Mouse (Mus musculus) erythroblast, embryonic 14.5 days (primary cell): Measurements from ENCODE around the gene Tnr. TPM values are rescaled to one million over a fixed set of nuclear protein-coding genes. Genes with fewer than 3 reads are reported as not detected.
"Not testable (repeated sequence)": the region's sequence is repeated elsewhere in the genome, so short reads cannot be mapped to it uniquely, and the experiment has no call there.

Experiments used
- H3K27me3 ChIP-seq: 2 replicates; pipeline ENCODE4 v1.6.1; 2012; ENCODE audit warnings: inconsistent platforms; ENCODE audit not compliant: control insufficient read depth
- H3K36me3 ChIP-seq: 2 replicates; pipeline ENCODE4 v1.6.1; 2012; ENCODE audit warnings: mild to moderate bottlenecking, inconsistent platforms; ENCODE audit not compliant: control insufficient read depth
- H3K4me1 ChIP-seq: 2 replicates; pipeline ENCODE4 v1.6.1; 2012; ENCODE audit warnings: inconsistent platforms; ENCODE audit not compliant: control insufficient read depth
- H3K4me3 ChIP-seq: replicated peaks from 2 replicates; pipeline ENCODE3; 2012; ENCODE audit warnings: moderate library complexity, mild to moderate bottlenecking, inconsistent platforms
- H3K9me3 ChIP-seq: 2 replicates; pipeline ENCODE4 v1.6.1; 2012; ENCODE audit warnings: low read length, inconsistent platforms, mixed read lengths; ENCODE audit not compliant: control insufficient read depth
- GATA1 ChIP-seq: IDR thresholded peaks from 2 replicates; pipeline ENCODE4 v1.6.1; 2012; ENCODE audit warnings: low read length, inconsistent platforms, mixed read lengths
- TAL1 ChIP-seq: IDR thresholded peaks from 3 replicates; pipeline ENCODE4 v1.6.1; 2012; ENCODE audit warnings: low read length, inconsistent platforms, mixed read lengths
- polyA plus RNA-seq: library from polyadenylated mRNA; stranded (reverse); fragments of >175 nt; gene quantifications from 2 replicates; pipeline ENCODE4 v1.2.3, GENCODE M21; 2012

Gene Tnr
- polyA plus RNA-seq, 1 experiment, result not detected

DNA sequence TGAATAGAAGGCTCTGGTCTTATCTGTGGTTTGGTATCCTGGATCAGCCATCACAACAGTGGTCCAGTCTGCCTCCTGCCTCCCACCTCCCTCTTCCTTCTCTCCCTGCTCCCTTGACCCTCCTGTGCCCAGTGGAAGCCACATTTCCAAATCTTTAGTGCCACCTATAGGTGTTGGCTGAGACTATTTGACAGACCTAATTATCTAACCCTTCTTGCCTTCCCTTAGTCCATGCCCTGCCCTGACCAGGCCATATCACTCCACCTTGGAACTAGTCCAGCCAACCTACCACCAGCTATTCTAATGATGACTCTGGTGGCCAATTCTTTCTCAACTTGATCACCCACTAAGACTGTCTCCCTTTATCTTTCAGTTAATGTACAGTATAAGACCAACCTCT is 408.5 kb downstream of the Tnr start:
- Histone ChIP-seq H3K4me3 (no peak overlapping the region), H3K27me3 (no peaks in the 10 kb centered on the region), H3K36me3 (no peaks in the 10 kb centered on the region), H3K9me3 (no peaks in the 10 kb centered on the region), H3K4me1 (no peaks in the 10 kb centered on the region)
- TF ChIP-seq TAL1, result no peak
- TF ChIP-seq GATA1, result no peak

DNA sequence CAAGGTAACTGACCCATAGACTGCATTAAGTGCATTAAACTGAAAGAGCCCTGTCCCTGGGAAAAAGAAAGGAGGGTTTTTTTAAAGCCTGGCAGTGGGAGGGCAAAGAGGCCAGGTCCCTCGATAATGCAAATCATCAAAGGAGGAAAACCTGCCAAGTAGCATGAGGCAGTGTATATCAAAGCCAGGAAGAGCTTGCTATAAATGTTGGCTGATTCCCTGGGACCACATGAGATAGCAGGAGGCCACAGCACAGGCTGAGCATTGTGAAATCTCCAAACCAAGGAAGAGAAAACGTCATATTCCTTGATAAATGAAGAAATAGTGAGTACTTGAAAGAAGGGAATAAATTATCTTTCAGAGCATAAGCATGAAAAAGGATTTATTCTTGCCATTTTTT is 409.0 kb downstream of the Tnr start:
- H3K36me3 ChIP-seq, result no peaks in the 10 kb centered on the region
- H3K4me1 ChIP-seq, result no peaks in the 10 kb centered on the region
- TF ChIP-seq GATA1 (no peak), TAL1 (no peak)
- no peak overlapping the region for H3K4me3 ChIP-seq
- no peaks in the 10 kb centered on the region for H3K27me3 ChIP-seq
- no peaks in the 10 kb centered on the region for H3K9me3 ChIP-seq

DNA sequence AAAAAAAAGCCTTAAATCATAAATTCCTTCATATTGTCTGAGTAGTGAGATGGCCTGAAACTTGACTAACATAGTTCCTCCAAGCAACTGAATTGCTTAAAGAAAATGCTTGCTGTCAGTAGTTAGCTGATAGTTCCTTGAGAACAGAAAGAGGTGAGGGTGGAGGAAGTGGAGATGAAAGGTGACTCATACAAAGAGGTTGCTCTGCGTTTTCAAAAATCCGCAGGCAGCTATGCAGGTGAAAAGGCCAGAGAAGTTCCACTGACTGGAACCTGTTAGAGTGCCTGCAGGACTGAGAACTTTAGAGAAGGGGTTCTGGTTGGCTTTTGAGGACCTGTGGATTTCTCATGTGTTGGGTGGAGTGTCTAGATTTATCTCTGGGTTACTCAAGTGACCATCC is 414.9 kb downstream of the Tnr start:
- Histone ChIP-seq H3K4me3 (no peak overlapping the region), H3K27me3 (no peaks in the 10 kb centered on the region), H3K4me1 (no peaks in the 10 kb centered on the region), H3K9me3 (no peaks in the 10 kb centered on the region), H3K36me3 (no peaks in the 10 kb centered on the region)
- TF ChIP-seq TAL1 (no peak), GATA1 (no peak)

DNA sequence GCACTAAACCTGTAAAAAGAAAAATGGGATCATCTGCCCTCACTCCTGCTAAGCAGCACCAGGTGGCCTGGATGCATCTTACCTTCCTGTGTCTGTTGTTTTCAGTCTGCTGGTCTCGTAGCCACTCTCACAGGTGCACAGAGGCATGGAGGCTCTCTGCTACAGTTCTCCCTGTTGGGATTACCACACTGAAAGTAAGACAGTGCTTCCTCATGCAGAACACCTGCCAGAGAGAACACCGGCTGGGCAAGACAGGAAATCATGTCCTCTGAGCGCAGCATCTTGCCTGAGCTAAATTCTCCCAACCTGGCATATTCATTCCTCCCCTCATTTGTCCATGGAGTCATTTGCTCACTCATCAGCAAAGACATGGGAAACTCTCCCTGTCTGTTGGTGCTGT is 415.8 kb downstream of the Tnr start:
- Histone ChIP-seq H3K4me1 (no peaks in the 10 kb centered on the region), H3K27me3 (no peaks in the 10 kb centered on the region), H3K4me3 (no peak overlapping the region), H3K36me3 (no peaks in the 10 kb centered on the region), H3K9me3 (no peaks in the 10 kb centered on the region)
- no peak for TF ChIP-seq GATA1
- TF ChIP-seq TAL1, result no peak

DNA sequence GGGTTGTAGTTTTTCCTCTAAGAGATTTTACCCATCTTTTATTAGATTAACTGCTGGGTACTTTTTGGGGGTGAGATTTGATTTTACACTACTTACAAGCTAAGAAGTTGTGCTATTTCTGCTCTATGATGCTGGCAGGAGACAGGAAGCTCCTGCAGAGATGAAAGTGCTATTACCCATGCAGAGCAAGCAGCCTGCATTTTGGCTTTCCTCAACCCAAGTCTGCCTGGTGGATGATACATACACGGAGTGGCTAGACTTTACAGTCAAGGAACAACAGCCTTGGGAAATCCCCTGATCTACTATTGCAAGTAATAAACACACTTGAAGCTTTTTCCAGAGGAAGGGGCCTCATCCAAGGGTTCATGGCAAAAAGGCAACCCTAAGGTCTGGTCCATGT is 430.0 kb downstream of the Tnr start:
- Histone ChIP-seq H3K27me3 (no peaks in the 10 kb centered on the region), H3K4me3 (no peak overlapping the region), H3K4me1 (no peaks in the 10 kb centered on the region), H3K36me3 (no peaks in the 10 kb centered on the region), H3K9me3 (no peaks in the 10 kb centered on the region)
- no peak for TF ChIP-seq GATA1
- TF ChIP-seq TAL1, result no peak

DNA sequence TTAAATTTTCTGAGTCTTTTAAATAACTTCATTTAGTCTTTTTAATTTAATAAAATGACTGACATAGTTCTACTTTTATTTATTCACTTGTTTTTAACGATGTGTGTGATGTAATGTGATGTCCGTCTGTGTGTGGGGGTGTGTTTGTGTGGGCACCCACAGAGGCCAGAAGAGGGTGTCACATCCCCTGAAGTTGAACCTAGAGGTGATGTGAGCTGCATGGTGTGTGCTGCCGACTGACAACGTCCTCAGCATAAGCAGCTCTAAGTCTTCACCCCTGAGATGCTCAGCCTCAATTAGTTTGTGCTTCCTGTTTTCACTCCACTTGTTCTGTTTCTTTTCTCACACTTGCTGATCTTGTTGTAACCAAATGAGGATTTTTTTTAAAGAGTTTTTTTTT is 439.8 kb downstream of the Tnr start:
- Histone ChIP-seq H3K4me1 (no peaks in the 10 kb centered on the region), H3K36me3 (no peaks in the 10 kb centered on the region), H3K9me3 (no peaks in the 10 kb centered on the region), H3K27me3 (no peaks in the 10 kb centered on the region), H3K4me3 (no peak overlapping the region)
- TF ChIP-seq GATA1, result no peak
- TF ChIP-seq TAL1, result no peak

DNA sequence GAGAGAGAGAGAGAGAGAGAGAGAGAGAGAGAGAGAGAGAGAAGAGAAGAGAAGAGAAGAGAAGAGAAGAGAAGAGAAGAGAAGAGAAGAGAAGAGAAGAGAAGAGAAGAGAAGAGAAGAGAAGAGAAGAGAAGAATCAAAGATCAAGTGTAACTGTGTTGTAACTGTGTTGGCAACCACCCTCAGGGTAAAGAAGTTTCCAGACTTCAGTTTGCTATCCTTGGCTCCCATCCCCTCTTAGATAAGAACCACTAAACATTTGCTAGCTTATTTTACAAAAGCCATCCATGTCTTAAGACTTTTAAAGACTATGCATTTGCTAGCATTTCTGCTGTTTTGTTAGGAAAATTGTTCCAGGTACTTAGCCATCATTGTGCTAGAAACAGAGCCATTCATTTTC is 442.7 kb downstream of the Tnr start:
- not testable (repeated sequence) for H3K4me3 ChIP-seq, H3K4me1 ChIP-seq, H3K36me3 ChIP-seq, H3K9me3 ChIP-seq, H3K27me3 ChIP-seq

DNA sequence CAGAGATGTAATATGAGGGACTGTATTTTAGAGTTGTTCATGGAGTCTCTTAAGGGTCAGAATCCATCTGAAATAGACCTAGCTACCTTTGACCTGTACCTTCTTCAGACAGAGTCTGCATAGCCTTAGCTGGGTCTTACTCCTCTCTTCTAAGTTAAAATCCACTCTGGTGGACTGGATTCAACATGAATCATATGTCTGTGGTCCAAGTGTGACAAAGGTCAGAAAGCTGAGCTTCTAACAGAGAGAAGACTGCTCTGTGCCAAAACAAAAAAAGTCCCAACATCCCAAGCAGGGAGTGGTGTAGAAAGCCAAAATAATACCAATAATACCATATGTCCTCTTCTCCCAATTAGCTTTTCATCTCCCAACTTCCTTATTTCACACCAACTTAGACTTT is 444.8 kb downstream of the Tnr start:
- no peaks in the 10 kb centered on the region for H3K36me3 ChIP-seq
- no peaks in the 10 kb centered on the region for H3K4me1 ChIP-seq
- H3K27me3 ChIP-seq, result no peaks in the 10 kb centered on the region
- TF ChIP-seq TAL1 (no peak), GATA1 (no peak)
- no peaks in the 10 kb centered on the region for H3K9me3 ChIP-seq
- H3K4me3 ChIP-seq, result no peak overlapping the region

DNA sequence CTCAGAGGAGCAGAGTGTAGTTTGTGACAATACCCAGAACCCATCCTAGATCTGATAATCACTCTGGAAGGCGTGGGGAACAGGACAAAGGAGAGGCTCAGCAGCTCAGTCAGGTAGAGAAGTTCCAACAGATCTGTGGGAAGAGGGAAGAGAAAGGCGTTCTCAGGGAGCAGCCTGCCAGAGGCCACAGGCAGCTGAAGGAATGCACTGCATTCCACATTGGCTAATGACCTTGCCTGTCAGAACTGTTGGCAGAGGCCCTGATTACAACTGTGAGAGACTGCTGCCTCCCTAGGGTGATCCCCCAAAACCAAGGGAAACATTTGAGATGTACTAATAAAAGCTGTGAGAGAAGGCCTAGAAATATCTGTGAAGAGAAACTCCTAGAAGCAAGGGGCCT is 454.2 kb downstream of the Tnr start:
- no peak overlapping the region for H3K4me3 ChIP-seq
- H3K9me3 ChIP-seq, result peaks cover 3% of the 10 kb centered on the region; the same call in 1 of the 2 replicates
- no peaks in the 10 kb centered on the region for H3K36me3 ChIP-seq
- no peaks in the 10 kb centered on the region for H3K27me3 ChIP-seq
- H3K4me1 ChIP-seq, result no peaks in the 10 kb centered on the region
- TF ChIP-seq GATA1 (no peak), TAL1 (no peak)

DNA sequence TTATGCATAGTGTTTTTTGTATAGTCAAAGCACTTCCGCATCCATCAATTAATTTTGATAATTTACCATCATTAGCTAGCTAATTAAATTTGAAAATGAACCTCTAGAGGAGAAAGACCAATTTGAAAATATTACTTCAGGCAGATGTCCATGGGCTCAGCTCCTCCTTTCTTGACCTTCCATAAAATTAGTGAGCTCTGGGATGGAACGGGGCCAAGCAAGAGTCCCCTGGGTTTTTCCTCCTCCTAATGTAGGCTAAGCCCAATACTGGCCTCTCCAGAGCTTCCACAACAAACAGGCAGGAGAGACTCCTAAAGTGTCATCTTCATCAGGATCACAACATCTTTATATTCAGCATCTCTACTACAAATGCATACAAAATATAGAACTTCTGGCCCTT is 455.5 kb downstream of the Tnr start:
- TF ChIP-seq GATA1, result no peak
- TF ChIP-seq TAL1, result no peak
- Histone ChIP-seq H3K4me3 (no peak overlapping the region), H3K4me1 (no peaks in the 10 kb centered on the region), H3K36me3 (no peaks in the 10 kb centered on the region), H3K27me3 (no peaks in the 10 kb centered on the region), H3K9me3 (peaks cover 3% of the 10 kb centered on the region; the same call in 1 of the 2 replicates)

DNA sequence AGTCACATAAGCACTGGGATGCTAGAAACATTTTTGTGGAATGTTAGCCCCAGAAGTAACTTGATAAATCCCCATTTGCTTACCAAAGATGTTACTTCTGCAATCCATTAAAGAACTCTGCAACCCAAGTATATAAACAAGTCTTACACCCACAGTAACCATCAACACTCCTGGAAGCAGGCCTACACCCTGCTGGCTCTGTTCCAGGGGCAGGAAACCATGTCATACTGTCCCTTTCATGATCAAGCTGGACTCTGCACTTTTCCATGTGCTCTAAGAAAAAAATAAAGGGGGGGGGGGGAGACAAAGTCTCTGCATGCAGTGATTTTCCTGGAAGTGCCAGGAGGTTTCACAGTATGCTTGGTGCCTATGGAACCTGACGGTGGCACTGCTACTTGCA is 456.8 kb downstream of the Tnr start:
- Histone ChIP-seq H3K27me3 (no peaks in the 10 kb centered on the region), H3K4me1 (no peaks in the 10 kb centered on the region), H3K36me3 (no peaks in the 10 kb centered on the region), H3K4me3 (no peak overlapping the region), H3K9me3 (peaks cover 3% of the 10 kb centered on the region; the same call in 1 of the 2 replicates)
- TF ChIP-seq GATA1 (no peak), TAL1 (no peak)
